Mouse (Mus musculus): ENCODE results near the gene Taar7d. TPM values are rescaled to one million over a fixed set of nuclear protein-coding genes. Genes with fewer than 3 reads are reported as not detected.

The Taar7d gene
- polyA plus RNA-seq (2017; shearing (Covaris generic)): not detected

DNA sequence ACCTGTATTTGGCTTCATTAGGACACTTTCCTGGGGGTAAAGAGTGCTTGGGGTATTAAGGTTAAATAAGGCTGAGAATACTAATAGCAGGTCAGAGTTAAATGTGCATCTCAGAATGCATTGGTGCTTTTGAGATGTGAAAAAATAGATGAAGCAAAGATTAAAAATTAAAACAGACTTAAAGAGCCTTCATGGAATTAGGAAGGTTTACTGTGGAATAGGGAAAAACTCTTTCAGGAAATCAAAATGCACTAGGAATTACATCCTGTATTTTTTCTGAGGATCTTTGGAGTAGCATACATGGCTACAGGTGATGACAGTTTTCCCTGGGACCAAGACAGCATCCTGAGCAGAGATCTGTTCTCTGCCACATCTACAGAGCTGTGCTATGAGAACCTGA, at the start of gene Taar7d:
Gene Taar7d, plus strand, starts transcription at position 301 of the 400 bp plus-strand sequence.

DNA sequence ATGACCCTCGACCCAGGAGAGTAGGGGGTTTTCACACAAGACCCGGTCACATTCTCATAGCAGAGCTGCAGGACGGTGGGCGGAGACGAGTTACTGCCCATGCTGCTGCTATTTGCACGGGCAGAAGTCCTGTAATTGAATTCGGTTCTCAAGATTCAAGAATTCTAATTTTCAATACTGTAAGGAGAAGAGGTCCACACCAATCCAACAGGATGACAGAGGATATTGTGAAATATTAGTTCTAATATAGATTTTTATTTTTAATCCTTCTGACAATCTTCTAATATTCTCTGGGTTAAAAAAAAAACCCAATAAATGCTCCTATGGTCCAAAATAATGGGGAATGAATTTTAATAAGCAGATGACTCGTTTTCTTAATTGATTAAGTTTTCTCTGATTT, 41.5 kb upstream of the Taar7d start, which contains the start of gene Taar6:
Gene Taar6, minus strand, starts transcription at position 101 of the 400 bp plus-strand sequence.

GRCm38 (mm10) chr10:23993381-23993780, 33.6 kb upstream of the Taar7d start, which contains the start of gene Taar7a:
Taar7a (minus strand) TSS chr10:23993481.

GRCm38 (mm10) chr10:23999639-24000038, 27.4 kb upstream of the Taar7d start, which contains the start of gene Taar7b:
Taar7b (plus strand) TSS chr10:23999939.

DNA sequence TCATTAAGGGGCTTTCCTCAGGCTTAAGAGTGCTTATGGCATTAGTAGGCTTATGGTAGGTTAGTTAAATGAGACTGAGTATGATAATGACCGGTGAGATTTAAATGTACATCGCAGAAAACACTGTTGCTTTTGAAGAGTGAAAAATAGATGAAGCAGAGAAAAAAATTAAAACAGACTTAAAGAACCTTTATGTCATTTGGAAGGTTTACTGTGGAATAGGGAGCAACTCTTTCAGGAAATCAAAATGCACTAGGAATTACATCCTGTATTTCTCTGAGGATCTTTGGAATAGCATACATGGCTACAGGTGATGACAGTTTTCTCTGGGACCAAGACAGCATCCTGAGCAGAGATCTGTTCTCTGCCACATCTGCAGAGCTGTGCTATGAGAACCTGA, 10.3 kb downstream of the Taar7d start, which contains the start of gene Taar7e:
Gene Taar7e, plus strand, starts transcription at position 301 of the 400 bp plus-strand sequence.

GRCm38 (mm10) chr10:24049210-24049609, 22.2 kb downstream of the Taar7d start, which contains the start of gene Taar7f:
Taar7f (plus strand) TSS chr10:24049510.

GRCm38 (mm10) chr10:24076200-24076599, 49.2 kb downstream of the Taar7d start, which contains the start of gene Taar8a:
Taar8a (plus strand) TSS chr10:24076500.

Other genes starting within 250 kb of the Taar7d start
- gene Rps12, start 239.9 kb upstream of the Taar7d start, polyA plus RNA-seq (2017; shearing (Covaris generic)): 51.6 TPM
- gene Slc18b1, start 230.2 kb upstream of the Taar7d start, polyA plus RNA-seq (2017; shearing (Covaris generic)): not detected
- gene Vnn3, start 175.8 kb upstream of the Taar7d start, polyA plus RNA-seq (2017; shearing (Covaris generic)): 0.15 TPM
- not detected for gene Vnn1, start 132.5 kb upstream of the Taar7d start, polyA plus RNA-seq (2017; shearing (Covaris generic))
- gene Taar1, start 106.9 kb upstream of the Taar7d start, polyA plus RNA-seq (2017; shearing (Covaris generic)): not detected
- not detected for gene Taar2, start 88.7 kb upstream of the Taar7d start, polyA plus RNA-seq (2017; shearing (Covaris generic))
- gene Taar3, start 77.7 kb upstream of the Taar7d start, polyA plus RNA-seq (2017; shearing (Covaris generic)): not detected
- gene Taar4, start 66.7 kb upstream of the Taar7d start, polyA plus RNA-seq (2017; shearing (Covaris generic)): not detected
- not detected for gene Taar5, start 56.5 kb upstream of the Taar7d start, polyA plus RNA-seq (2017; shearing (Covaris generic))
- gene Taar6, start 41.6 kb upstream of the Taar7d start, polyA plus RNA-seq (2017; shearing (Covaris generic)): not detected
- not detected for gene Taar7a, start 33.7 kb upstream of the Taar7d start, polyA plus RNA-seq (2017; shearing (Covaris generic))
- gene Taar7b, start 27.3 kb upstream of the Taar7d start, polyA plus RNA-seq (2017; shearing (Covaris generic)): not detected
- gene Taar7e, start 10.4 kb downstream of the Taar7d start, polyA plus RNA-seq (2017; shearing (Covaris generic)): not detected
- gene Taar7f, start 22.3 kb downstream of the Taar7d start, polyA plus RNA-seq (2017; shearing (Covaris generic)): not detected
- not detected for gene Taar8a, start 49.3 kb downstream of the Taar7d start, polyA plus RNA-seq (2017; shearing (Covaris generic))
- gene Taar8b, start 65.1 kb downstream of the Taar7d start, polyA plus RNA-seq (2017; shearing (Covaris generic)): not detected
- gene Taar8c, start 74.7 kb downstream of the Taar7d start, polyA plus RNA-seq (2017; shearing (Covaris generic)): not detected
- not detected for gene Taar9, start 82.3 kb downstream of the Taar7d start, polyA plus RNA-seq (2017; shearing (Covaris generic))
- 45.4 TPM for gene Stx7, start 122.1 kb downstream of the Taar7d start, polyA plus RNA-seq (2017; shearing (Covaris generic))
- not detected for gene Moxd1, start 196.3 kb downstream of the Taar7d start, polyA plus RNA-seq (2017; shearing (Covaris generic))

Data from activated CD4-positive, CD25-positive, alpha-beta regulatory T cell, adult 9 weeks (primary cell).